Mouse (Mus musculus) layer of hippocampus, postnatal 36 days (tissue): ENCODE measurements around the gene Hnrnpll. TPM values are rescaled to one million over a fixed set of nuclear protein-coding genes. Genes with fewer than 3 reads are reported as not detected.

Experiments used
- DNase-seq, 2 experiments: peaks; one replicate each; pipeline ENCODE4 v3.0.0; 2022
- total RNA-seq, 2 experiments: library from RNA; stranded (reverse); gene quantifications; 2 replicates each; pipeline ENCODE4 v1.2.3; 2021

Hnrnpll gene
- total RNA-seq, 2 experiments from 2014 or later, result 62.3 to 66.0 TPM

DNA sequence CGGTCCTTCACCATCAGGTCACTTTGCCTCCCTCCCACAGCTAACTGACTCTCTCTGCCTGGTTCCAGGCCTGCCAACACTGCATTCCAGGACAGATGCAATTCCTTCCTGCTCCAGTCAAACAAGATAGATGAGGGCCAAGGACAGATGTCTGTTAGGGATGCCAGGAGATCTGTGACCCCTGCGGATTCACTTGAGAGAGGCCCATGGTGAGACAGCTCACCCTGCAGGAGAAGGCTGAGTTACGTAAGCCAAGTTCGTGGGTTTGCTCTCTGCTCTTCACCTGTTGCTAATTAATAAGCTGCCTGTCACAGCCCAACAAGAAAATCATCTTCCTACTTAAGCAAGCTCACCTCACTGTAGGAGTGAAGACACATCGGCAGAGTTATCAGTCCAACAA is 63.1 kb downstream of the Hnrnpll start:
- no peak for DNase-seq

GRCm38 (mm10) chr17:79995091-79995691 is 66.9 kb downstream of the Hnrnpll start:
- no peak for DNase-seq

- DNase-seq, result no peak
These were observed 70.0 kb downstream of the Hnrnpll start for GRCm38 (mm10) chr17:79992114-79992513.

DNA sequence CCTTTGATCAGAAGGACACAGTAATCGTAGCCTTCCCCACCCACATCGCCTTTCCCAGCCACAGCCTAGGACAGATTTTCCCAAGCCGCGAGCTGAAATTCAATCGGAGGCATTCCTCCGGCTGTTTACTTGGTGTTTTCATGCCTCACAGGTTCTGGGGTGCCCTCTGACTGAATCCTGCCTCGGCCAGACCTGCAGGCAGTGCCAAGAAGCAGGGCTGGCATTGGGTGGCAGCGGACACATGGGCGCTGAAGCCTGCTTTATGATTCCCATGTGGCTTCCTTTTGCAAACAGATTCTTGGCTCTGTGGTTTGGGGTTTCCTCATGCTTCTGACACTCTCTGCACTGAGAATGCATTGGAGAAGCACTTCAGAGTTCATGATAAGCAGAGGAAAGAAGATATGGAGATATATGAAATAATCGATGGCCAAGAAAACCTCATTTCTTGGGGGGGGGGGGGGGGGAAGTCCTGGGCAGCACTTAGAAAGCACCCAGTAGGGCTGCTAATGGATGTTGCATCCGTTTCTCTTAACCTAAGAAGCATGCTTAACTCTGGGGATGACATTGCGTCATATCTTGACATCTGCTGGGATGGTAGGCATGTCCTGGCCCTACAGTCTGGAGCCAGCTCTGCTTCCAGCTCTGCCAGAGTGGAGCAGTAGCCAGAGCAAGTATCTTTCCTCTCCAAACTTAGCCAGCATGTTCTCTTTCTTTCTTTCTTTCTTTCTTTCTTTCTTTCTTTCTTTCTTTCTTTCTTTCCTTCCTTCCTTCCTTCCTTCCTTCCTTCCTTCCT is 70.8 kb downstream of the Hnrnpll start:
- no peak for DNase-seq

GRCm38 (mm10) chr17:79990161-79990560 is 72.0 kb downstream of the Hnrnpll start:
- DNase-seq, result no peak

- DNase-seq, result no peak
These were observed 77.7 kb downstream of the Hnrnpll start for GRCm38 (mm10) chr17:79984450-79984849.

GRCm38 (mm10) chr17:79982955-79983529 is 79.1 kb downstream of the Hnrnpll start:
- DNase-seq, result no peak

DNA sequence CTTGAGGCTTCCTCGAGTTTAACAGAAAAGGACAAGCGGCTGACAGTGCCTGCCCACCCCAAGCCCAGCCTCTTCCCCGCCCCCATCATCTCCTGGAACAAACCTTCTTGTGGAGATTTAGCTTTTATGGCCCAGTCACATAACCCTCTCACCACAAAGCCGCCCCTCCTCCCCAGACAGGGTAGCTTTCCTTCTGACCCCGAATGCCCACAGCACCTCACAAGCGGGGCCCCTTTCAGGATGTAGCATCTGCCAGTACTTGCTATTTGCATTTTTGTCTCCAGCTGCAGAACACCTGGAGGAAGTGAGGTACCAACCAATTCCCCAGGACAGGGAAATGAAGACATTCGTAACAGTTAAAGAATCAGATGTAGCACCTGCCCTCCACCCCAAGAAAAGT is 79.6 kb downstream of the Hnrnpll start:
- no peak for DNase-seq

DNA sequence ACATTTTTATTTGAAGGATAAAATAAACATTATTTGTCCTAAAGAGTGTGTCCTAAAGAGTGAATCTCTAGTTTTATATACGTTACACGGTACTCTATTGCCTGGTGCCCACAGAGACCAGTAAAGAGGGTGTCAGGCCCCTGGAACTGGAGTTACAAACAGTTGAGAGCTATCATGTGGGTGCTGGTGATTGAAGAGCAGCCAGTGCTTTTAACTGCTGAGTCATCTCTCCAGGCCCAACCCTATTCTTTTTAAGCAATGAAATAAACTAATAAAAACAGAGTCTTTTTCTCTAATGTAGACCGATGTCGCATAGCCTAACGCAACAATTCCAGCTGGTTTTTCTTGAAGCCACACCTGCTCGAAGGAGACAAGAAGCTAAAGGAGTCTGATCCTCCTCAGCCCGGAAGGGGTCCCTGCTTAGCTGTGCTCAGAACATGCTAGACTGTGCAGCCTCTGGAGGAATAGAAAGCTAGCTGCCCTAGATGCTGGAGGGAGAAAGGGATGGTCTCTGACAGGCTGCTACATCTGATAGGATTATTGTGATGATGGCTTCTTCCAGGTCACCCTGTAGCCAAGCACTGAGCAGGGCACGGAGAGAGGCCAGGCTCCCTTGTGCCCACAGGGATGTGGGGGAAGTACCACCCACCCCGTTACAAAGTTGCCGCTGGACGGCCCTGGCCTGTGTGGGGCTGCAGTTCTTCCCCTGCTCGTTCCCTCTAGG is 80.2 kb downstream of the Hnrnpll start:
- DNase-seq, result no peak

DNA sequence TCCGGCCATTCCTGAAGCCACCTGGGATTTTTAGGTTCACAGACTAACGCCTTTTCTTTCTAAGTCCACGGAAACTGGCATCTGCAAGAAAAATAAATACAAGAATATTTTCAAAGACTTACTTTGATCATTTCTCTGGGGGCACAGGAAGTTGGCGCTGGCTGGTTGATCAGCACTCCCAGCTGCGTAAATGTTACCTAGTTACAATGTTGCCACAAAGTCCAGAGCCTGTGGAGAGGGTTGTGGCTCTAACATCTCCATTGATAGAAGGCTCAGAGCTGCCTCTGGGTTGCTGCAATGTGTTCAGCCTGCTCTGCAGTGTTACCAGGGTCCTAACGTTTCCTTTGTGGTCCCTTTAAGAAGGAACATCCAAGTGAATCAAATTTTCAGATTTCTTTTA is 80.8 kb downstream of the Hnrnpll start:
- no peak for DNase-seq

- DNase-seq, result no peak
These were observed 81.6 kb downstream of the Hnrnpll start for GRCm38 (mm10) chr17:79980421-79981120.

Other genes starting within 250 kb of the Hnrnpll start
- 10 to 100 TPM; 50.5 to 59.4 TPM for gene Atl2, start 166.2 kb downstream of the Hnrnpll start, total RNA-seq
- 1 to 10 TPM; 4.1 to 4.5 TPM for gene Galm, start 65.1 kb upstream of the Hnrnpll start, total RNA-seq
- 100 to 1,000 TPM; 134 to 140 TPM for gene Srsf7, start 145.0 kb upstream of the Hnrnpll start, total RNA-seq
- under 1 TPM; 0.18 to 0.27 TPM for gene Ttc39d, start 145.1 kb upstream of the Hnrnpll start, total RNA-seq
- 1 to 10 TPM; 5.6 to 6.1 TPM for gene Gemin6, start 162.1 kb upstream of the Hnrnpll start, total RNA-seq
- gene Morn2, start 227.9 kb upstream of the Hnrnpll start, total RNA-seq, result 10 to 100 TPM; 20.8 to 22.1 TPM
- 10 to 100 TPM; 35.5 to 36.0 TPM for gene Dhx57, start 228.1 kb upstream of the Hnrnpll start, total RNA-seq
- gene Arhgef33, start 245.1 kb upstream of the Hnrnpll start, total RNA-seq, result 1 to 10 TPM; 2.3 to 3.3 TPM